Mouse (Mus musculus) embryonic fibroblast, embryonic 13.5 days (primary cell): Measurements from ENCODE around the gene Slc25a51.
"Not testable (repeated sequence)": the region's sequence is repeated elsewhere in the genome, so short reads cannot be mapped to it uniquely, and the experiment has no call there.

ENCODE experiments used
- CTCF ChIP-seq: IDR thresholded peaks from 2 replicates; pipeline ENCODE4 v1.5.1; 2011; ENCODE audit warnings: mild to moderate bottlenecking, control low read depth, low read length, moderate library complexity, borderline replicate concordance; ENCODE audit not compliant: insufficient read depth
- POLR2A ChIP-seq: IDR thresholded peaks from 2 replicates; pipeline ENCODE4 v1.6.1; 2011; ENCODE audit warnings: low read depth, mild to moderate bottlenecking, control low read depth, low read length, moderate library complexity

DNA sequence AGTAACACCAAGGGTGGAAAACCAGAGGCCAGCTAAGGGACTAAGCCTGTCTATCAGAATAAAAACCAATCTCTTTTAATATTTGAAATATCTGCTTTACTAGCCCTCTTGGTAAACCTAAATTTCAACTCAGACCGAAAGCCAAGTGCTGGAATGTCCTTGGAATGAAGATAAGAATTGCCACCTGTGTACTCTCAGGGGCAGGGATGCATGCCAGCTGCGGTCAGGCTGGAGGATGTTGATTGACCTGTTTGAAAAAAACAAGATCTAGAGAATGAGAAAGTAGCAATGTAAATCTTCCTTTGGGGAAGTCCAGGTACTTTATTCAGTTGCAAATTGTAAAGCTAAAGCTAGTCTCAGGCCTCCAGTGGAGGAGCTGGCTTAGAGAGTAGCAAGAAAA is 26.4 kb downstream of the Slc25a51 start:
- TF ChIP-seq POLR2A, CTCF: not testable (repeated sequence)
